Mouse (Mus musculus): ENCODE results near the gene Samd4b.

DNA sequence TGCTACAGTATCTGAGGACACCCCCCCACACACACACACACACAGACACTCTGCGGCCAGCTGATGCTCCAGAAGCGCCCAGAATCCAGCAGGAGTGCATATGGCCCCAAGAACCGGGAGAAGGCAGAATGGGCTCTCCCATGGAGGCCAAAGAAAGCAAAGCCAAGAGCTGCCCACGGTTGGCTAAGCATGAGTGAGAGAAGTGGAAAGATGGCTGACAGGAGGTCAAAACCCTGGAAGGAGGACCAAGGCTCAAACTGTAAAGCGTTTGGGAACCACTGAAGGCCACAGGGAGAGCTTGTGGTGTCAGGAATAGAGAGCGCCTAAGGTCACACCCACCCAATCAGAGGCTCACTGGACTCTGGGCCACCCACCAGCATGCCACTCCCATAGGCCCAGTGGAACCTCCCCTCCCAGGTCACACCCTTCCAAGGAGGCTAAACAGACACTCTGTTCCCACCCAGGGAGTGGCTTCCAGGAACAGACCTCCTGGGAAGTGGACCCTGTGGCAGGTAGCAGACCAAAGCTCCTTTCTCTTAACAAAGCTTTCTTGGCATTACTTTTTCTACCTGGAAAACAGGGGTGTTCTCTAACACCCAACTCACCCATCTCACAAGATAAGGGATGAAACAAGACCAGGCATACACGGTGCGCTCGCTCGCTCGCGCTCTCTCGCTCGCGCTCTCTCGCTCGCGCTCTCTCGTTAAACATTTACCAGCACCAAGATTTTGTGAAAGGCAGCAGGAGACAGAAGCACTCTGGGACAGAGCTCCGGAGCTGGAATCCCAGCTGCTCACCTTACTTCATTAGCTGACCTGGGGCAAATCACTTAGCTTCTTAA, 1.3 kb downstream of the Samd4b start:
- TF ChIP-seq POLR2A (IDR thresholded peaks at IDR 0.05; ENCODE audit: borderline replicate concordance, insufficient read depth, low read length) (no peak), CTCF (IDR thresholded peaks at IDR 0.05; ENCODE audit: borderline replicate concordance, insufficient read depth, low read depth, low read length) (no peak)
